Mouse (Mus musculus) liver, embryonic 15.5 days (tissue): ENCODE results near the gene Rims3. TPM values are rescaled to one million over a fixed set of nuclear protein-coding genes. Genes with fewer than 3 reads are reported as not detected.

Source experiments
- ATAC-seq: fragments of 200-750 bp; cut with Nextera tagmentation; 2 replicates; pipeline ENCODE4 v1.8.0; 2017; ENCODE audit warnings: moderate number of reproducible peaks, mild to moderate bottlenecking, moderate library complexity; ENCODE audit not compliant: insufficient read depth
- H3K27ac ChIP-seq: fragments of 300-500 bp; sonication (generic); replicated peaks from 2 replicates; pipeline ENCODE4 v1.5.1; 2015; ENCODE audit warnings: mild to moderate bottlenecking, inconsistent platforms
- H3K27me3 ChIP-seq: fragments of 300-500 bp; sonication (generic); 2 replicates; pipeline ENCODE4 v1.6.1; 2015; ENCODE audit warnings: mild to moderate bottlenecking, inconsistent platforms
- H3K36me3 ChIP-seq: fragments of 300-500 bp; sonication (generic); replicated peaks from 2 replicates; pipeline ENCODE4 v1.6.1; 2015; ENCODE audit warnings: moderate library complexity, mild to moderate bottlenecking, inconsistent platforms
- H3K4me1 ChIP-seq: fragments of 300-500 bp; sonication (generic); replicated peaks from 2 replicates; pipeline ENCODE4 v1.6.1; 2015; ENCODE audit warnings: inconsistent platforms
- H3K4me2 ChIP-seq: fragments of 300-500 bp; sonication (generic); 2 replicates; pipeline ENCODE4 v1.6.1; 2015; ENCODE audit warnings: moderate library complexity, mild to moderate bottlenecking, inconsistent platforms
- H3K4me3 ChIP-seq: fragments of 300-500 bp; sonication (generic); replicated peaks from 2 replicates; pipeline ENCODE4 v1.5.1; 2015; ENCODE audit warnings: mild to moderate bottlenecking, inconsistent platforms
- H3K9ac ChIP-seq: fragments of 300-500 bp; sonication (generic); 2 replicates; pipeline ENCODE4 v1.6.1; 2015; ENCODE audit warnings: moderate library complexity, mild to moderate bottlenecking, inconsistent platforms
- H3K9me3 ChIP-seq: fragments of 300-500 bp; sonication (generic); replicated peaks from 2 replicates; pipeline ENCODE4 v1.6.1; 2016; ENCODE audit warnings: inconsistent platforms
- WGBS: fragments of 180-500 bp; shearing (Covaris S2); methylation state at CpG from one replicate; pipeline ENCODE4 v1.1.7; 2015; ENCODE audit warnings: mixed read lengths; ENCODE audit not compliant: insufficient replicate concordance; 5-methylcytosine and 5-hydroxymethylcytosine counted together
- polyA plus RNA-seq: library from polyadenylated mRNA; unstranded; fragments of >200 nt; fragmentation: Nextera tagmentation; extraction: Ambion mirVana; gene quantifications from 2 replicates; pipeline ENCODE4 v1.2.1, GENCODE M21; 2015

Rims3 gene
- polyA plus RNA-seq, 1 experiment from 2014 or later = 0.20 TPM

GRCm38 (mm10) chr4:120893656-120894401 is 39.2 kb downstream of the Rims3 start:
- Histone ChIP-seq H3K36me3 (no peaks in the 10 kb centered on the region), H3K4me1 (no peaks in the 10 kb centered on the region), H3K4me2 (no peak overlapping the region), H3K9me3 (no peaks in the 10 kb centered on the region), H3K9ac (no peak overlapping the region), H3K4me3 (no peak overlapping the region), H3K27ac (no peak overlapping the region), H3K27me3 (peaks cover 3% of the 10 kb centered on the region; the same call in 1 of the 2 replicates)
- no peak for ATAC-seq
- WGBS = 59% methylated on average over 11 of the region's 11 CpGs

DNA sequence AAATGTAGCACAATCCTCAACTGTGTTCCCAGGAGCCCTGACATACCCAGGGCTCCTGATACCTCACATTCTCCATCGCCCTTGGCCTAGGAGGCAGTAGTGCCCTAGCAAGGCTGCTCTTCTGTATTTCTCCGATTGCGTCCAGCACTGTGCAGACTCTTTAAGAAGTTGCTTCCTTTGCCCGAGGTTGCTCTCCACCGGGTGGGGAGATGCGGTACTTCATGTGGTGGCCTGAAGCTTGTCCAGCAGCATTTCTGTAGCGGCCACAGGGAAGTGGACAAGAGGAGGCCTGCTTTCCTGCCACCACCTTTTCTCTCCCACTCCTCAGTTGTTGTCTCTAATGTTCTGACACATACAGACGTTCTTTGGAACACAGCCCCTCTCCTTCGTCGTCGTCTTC is 40.0 kb downstream of the Rims3 start:
- no peak for ATAC-seq
- H3K36me3 ChIP-seq = no peaks in the 10 kb centered on the region
- no peaks in the 10 kb centered on the region for H3K4me1 ChIP-seq
- H3K9me3 ChIP-seq = no peaks in the 10 kb centered on the region
- H3K4me2 ChIP-seq = no peak overlapping the region
- H3K9ac ChIP-seq = no peak overlapping the region
- 71% methylated on average over 11 of the region's 11 CpGs for WGBS
- H3K27me3 ChIP-seq = peaks cover 3% of the 10 kb centered on the region; the same call in 1 of the 2 replicates
- H3K4me3 ChIP-seq = no peak overlapping the region
- no peak overlapping the region for H3K27ac ChIP-seq

DNA sequence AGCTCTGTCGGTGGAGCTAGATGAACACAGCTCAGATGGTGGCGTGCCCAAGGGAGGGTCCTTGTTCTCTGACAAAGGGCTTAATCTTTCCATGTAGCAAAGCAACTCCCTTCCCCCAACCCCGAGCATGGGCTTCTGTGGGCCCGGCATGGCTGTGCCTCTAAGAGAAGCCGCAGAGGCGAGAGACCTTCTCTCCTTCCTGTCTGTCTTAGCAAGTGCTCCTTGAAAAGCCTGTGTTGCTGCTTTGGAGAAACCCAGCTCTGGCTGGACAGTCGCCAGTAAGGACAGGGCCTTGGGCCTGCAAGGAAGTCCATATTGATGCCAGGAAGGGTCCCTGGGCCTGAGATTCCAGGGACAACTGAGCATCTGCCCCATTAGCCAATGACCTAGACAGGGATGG is 40.6 kb downstream of the Rims3 start:
- H3K4me1 ChIP-seq = no peaks in the 10 kb centered on the region
- H3K27ac ChIP-seq = no peak overlapping the region
- 66% methylated on average over 7 of the region's 7 CpGs for WGBS
- H3K4me2 ChIP-seq = no peak overlapping the region
- no peak overlapping the region for H3K4me3 ChIP-seq
- ATAC-seq = no peak
- H3K9me3 ChIP-seq = no peaks in the 10 kb centered on the region
- no peak overlapping the region for H3K9ac ChIP-seq
- H3K36me3 ChIP-seq = no peaks in the 10 kb centered on the region
- peaks cover 3% of the 10 kb centered on the region; the same call in 1 of the 2 replicates for H3K27me3 ChIP-seq

DNA sequence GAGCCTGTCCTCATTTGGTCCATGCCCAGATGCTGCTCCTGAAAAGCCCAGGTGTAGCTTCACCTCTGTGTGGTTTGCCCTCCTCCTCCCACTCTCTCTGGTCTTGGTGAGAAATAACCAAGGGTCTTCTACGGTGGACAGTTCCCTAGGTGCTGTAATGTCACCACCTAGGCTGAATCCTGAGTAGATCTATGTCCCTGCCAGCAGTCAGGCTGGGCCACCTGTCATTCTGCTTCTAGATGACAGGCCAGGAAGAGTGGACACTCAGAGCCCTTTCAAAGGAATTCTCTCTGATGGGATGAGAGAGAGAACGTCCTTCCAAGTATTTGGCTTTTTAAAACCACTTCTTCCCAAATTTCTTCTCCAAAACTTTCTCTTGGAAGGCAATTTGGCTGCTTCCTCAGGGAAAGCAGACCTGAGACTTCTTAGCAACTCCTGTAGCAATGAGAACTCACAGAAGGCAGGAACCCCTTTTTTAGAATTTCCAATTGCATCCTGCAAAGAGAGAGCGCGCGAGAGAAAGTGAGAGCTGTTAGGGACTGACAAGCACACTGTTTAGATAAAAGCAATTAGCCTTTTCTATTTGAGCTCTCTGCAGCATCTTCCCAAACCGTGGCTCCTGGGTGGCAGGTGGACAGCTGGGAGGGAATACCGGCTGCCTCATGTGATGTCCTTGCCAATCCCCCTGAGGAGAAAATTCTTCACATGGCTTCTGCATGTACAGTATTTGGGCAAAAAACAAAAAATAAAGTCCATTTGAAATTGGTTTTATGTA is 41.4 kb downstream of the Rims3 start:
- peaks cover 3% of the 10 kb centered on the region; the same call in 1 of the 2 replicates for H3K27me3 ChIP-seq
- no peak overlapping the region for H3K4me3 ChIP-seq
- H3K9ac ChIP-seq = no peak overlapping the region
- no peak for ATAC-seq
- H3K36me3 ChIP-seq = no peaks in the 10 kb centered on the region
- H3K4me1 ChIP-seq = no peaks in the 10 kb centered on the region
- 69% methylated on average over 7 of the region's 7 CpGs for WGBS
- no peak overlapping the region for H3K27ac ChIP-seq
- no peaks in the 10 kb centered on the region for H3K9me3 ChIP-seq
- H3K4me2 ChIP-seq = no peak overlapping the region

GRCm38 (mm10) chr4:120904533-120904932 is 49.9 kb downstream of the Rims3 start:
- no peaks in the 10 kb centered on the region for H3K9me3 ChIP-seq
- H3K4me1 ChIP-seq = no peaks in the 10 kb centered on the region
- H3K4me2 ChIP-seq = no peak overlapping the region
- H3K27me3 ChIP-seq = peaks cover 4% of the 10 kb centered on the region; the same call in 1 of the 2 replicates
- H3K36me3 ChIP-seq = no peaks in the 10 kb centered on the region
- H3K9ac ChIP-seq = no peak overlapping the region
- 19% methylated on average over 4 of the region's 4 CpGs for WGBS
- no peak overlapping the region for H3K27ac ChIP-seq
- no peak overlapping the region for H3K4me3 ChIP-seq
- ATAC-seq = no peak

DNA sequence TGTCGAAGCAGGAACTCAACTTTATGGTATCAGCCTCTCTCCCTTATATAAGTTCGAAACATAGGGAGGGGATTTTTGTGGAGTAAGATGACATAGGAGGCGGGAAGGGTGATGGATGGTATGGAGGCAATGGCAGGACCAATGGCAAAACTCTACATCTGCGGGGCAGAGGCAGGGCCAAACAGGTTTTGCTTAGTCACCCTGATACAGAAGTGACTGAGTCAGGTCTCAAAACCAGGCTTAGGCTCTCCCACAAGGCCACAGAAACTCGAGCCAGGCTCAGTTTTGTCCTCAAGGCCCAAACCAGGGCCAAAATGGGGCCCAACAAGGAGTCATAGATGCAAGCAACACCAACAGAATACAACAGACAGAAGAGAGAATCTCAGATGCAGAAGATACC is 51.0 kb downstream of the Rims3 start:
- ATAC-seq = no peak
- 44% methylated on average over 5 of the region's 5 CpGs for WGBS
- H3K27ac ChIP-seq = no peak overlapping the region
- peaks cover 4% of the 10 kb centered on the region; the same call in 1 of the 2 replicates for H3K27me3 ChIP-seq
- H3K4me3 ChIP-seq = no peak overlapping the region
- no peaks in the 10 kb centered on the region for H3K36me3 ChIP-seq
- no peaks in the 10 kb centered on the region for H3K4me1 ChIP-seq
- no peak overlapping the region for H3K9ac ChIP-seq
- H3K4me2 ChIP-seq = no peak overlapping the region
- H3K9me3 ChIP-seq = no peaks in the 10 kb centered on the region

GRCm38 (mm10) chr4:120909558-120910150 is 55.0 kb downstream of the Rims3 start:
- H3K27ac ChIP-seq = no peak overlapping the region
- ATAC-seq = no peak
- no peak overlapping the region for H3K9ac ChIP-seq
- H3K4me2 ChIP-seq = 0 out of 2 replicates have a peak overlapping the region, but pooled peaks have one; percentile 4
- H3K9me3 ChIP-seq = no peaks in the 10 kb centered on the region
- no peak overlapping the region for H3K4me3 ChIP-seq
- WGBS = 26% methylated on average over 15 of the region's 15 CpGs
- H3K27me3 ChIP-seq = no peaks in the 10 kb centered on the region
- 0 out of 2 replicates have a peak, but pooled peaks cover under 1% of the 10 kb centered on the region for H3K4me1 ChIP-seq
- H3K36me3 ChIP-seq = no peaks in the 10 kb centered on the region

GRCm38 (mm10) chr4:120911086-120911485 is 56.5 kb downstream of the Rims3 start:
- no peaks in the 10 kb centered on the region for H3K36me3 ChIP-seq
- WGBS = 70% methylated on average over 6 of the region's 6 CpGs
- no peak overlapping the region for H3K27ac ChIP-seq
- H3K4me3 ChIP-seq = no peak overlapping the region
- no peaks in the 10 kb centered on the region for H3K9me3 ChIP-seq
- H3K27me3 ChIP-seq = no peaks in the 10 kb centered on the region
- H3K4me1 ChIP-seq = 0 out of 2 replicates have a peak, but pooled peaks cover 3% of the 10 kb centered on the region
- no peak for ATAC-seq
- H3K4me2 ChIP-seq = no peak overlapping the region
- no peak overlapping the region for H3K9ac ChIP-seq

- H3K27me3 ChIP-seq = no peaks in the 10 kb centered on the region
- no peak overlapping the region for H3K4me2 ChIP-seq
- H3K9me3 ChIP-seq = no peaks in the 10 kb centered on the region
- H3K4me1 ChIP-seq = 0 out of 2 replicates have a peak, but pooled peaks cover 3% of the 10 kb centered on the region
- no peaks in the 10 kb centered on the region for H3K36me3 ChIP-seq
- H3K27ac ChIP-seq = no peak overlapping the region
- 45% methylated on average over 4 of the region's 4 CpGs for WGBS
- no peak overlapping the region for H3K9ac ChIP-seq
- no peak overlapping the region for H3K4me3 ChIP-seq
- no peak for ATAC-seq
Observed at GRCm38 (mm10) chr4:120912866-120913265, 58.2 kb downstream of the Rims3 start.

- 52% methylated on average over 8 of the region's 8 CpGs for WGBS
- no peak for ATAC-seq
- H3K36me3 ChIP-seq = no peaks in the 10 kb centered on the region
- no peaks in the 10 kb centered on the region for H3K27me3 ChIP-seq
- H3K27ac ChIP-seq = no peak overlapping the region
- 0 out of 2 replicates have a peak, but pooled peaks cover 3% of the 10 kb centered on the region for H3K4me1 ChIP-seq
- H3K4me3 ChIP-seq = no peak overlapping the region
- no peak overlapping the region for H3K4me2 ChIP-seq
- H3K9me3 ChIP-seq = no peaks in the 10 kb centered on the region
- no peak overlapping the region for H3K9ac ChIP-seq
Observed at GRCm38 (mm10) chr4:120913443-120913842, 58.8 kb downstream of the Rims3 start.

- H3K4me3 ChIP-seq = no peak overlapping the region
- no peaks in the 10 kb centered on the region for H3K36me3 ChIP-seq
- H3K9ac ChIP-seq = no peak overlapping the region
- WGBS = 20% methylated on average over 1 of the region's 1 CpGs
- H3K4me2 ChIP-seq = no peak overlapping the region
- no peaks in the 10 kb centered on the region for H3K27me3 ChIP-seq
- no peak overlapping the region for H3K27ac ChIP-seq
- no peaks in the 10 kb centered on the region for H3K9me3 ChIP-seq
- ATAC-seq = no peak
- H3K4me1 ChIP-seq = 0 out of 2 replicates have a peak, but pooled peaks cover 3% of the 10 kb centered on the region
Observed at GRCm38 (mm10) chr4:120913861-120914260, 59.2 kb downstream of the Rims3 start.
